Mouse (Mus musculus): ENCODE results near the gene Rbm43.

- no peak for TF ChIP-seq POLR2A (IDR thresholded peaks at IDR 0.05; ENCODE audit: borderline replicate concordance, low read depth, low read length)
- TF ChIP-seq CTCF (IDR thresholded peaks at IDR 0.05; ENCODE audit: low read depth, low read length) = no peak
Observed at GRCm38 (mm10) chr2:51972142-51972541, 37.2 kb upstream of the Rbm43 start.

Measured in bone marrow macrophage, adult 2 months (primary cell).